Mouse (Mus musculus) embryonic facial prominence, embryonic 14.5 days (tissue): ENCODE results near the gene Zfyve28. TPM values are rescaled to one million over a fixed set of nuclear protein-coding genes. Genes with fewer than 3 reads are reported as not detected.

Source experiments
- ATAC-seq: fragments of 200-750 bp; cut with Nextera tagmentation; 2 replicates; pipeline ENCODE4 v1.8.0; 2017; ENCODE audit warnings: low read depth, moderate number of reproducible peaks, moderate TSS enrichment
- DNase-seq: peaks from one replicate; pipeline ENCODE4 v3.0.0-alpha.2; 2015; ENCODE audit warnings: low spot score
- H3K27ac ChIP-seq: fragments of 300-500 bp; sonication (generic); replicated peaks from 2 replicates; pipeline ENCODE4 v1.5.1; 2014; ENCODE audit warnings: low read depth, mild to moderate bottlenecking, low read length, moderate library complexity
- H3K27me3 ChIP-seq: fragments of 300-500 bp; sonication (generic); replicated peaks from 2 replicates; pipeline ENCODE4 v1.6.1; 2014; ENCODE audit warnings: low read length; ENCODE audit not compliant: control insufficient read depth, insufficient read depth
- H3K36me3 ChIP-seq: fragments of 300-500 bp; sonication (generic); 2 replicates; pipeline ENCODE4 v1.6.1; 2014; ENCODE audit warnings: low read length, mixed read lengths; ENCODE audit not compliant: control insufficient read depth, insufficient read depth
- H3K4me1 ChIP-seq: fragments of 300-500 bp; sonication (generic); 2 replicates; pipeline ENCODE4 v1.6.1; 2014; ENCODE audit warnings: antibody characterized with exemption, low read length; ENCODE audit not compliant: control insufficient read depth, insufficient read depth
- H3K4me2 ChIP-seq: fragments of 300-500 bp; sonication (generic); 2 replicates; pipeline ENCODE4 v1.6.1; 2014; ENCODE audit warnings: low read depth, mild to moderate bottlenecking, low read length, moderate library complexity, mixed read lengths
- H3K4me3 ChIP-seq: fragments of 300-500 bp; sonication (generic); 2 replicates; pipeline ENCODE4 v1.5.1; 2014; ENCODE audit warnings: low read depth, mild to moderate bottlenecking, low read length
- H3K9ac ChIP-seq: fragments of 300-500 bp; sonication (generic); 2 replicates; pipeline ENCODE4 v1.6.1; 2014; ENCODE audit warnings: low read depth, mild to moderate bottlenecking, low read length, moderate library complexity, mixed read lengths
- H3K9me3 ChIP-seq: fragments of 300-500 bp; sonication (generic); 2 replicates; pipeline ENCODE4 v1.6.1; 2016; ENCODE audit warnings: low read length; ENCODE audit not compliant: control insufficient read depth
- WGBS: fragments of 180-500 bp; shearing (Covaris S2); extraction: QIAGEN DNeasy Blood & Tissue Kit; methylation state at CpG from one replicate; pipeline ENCODE4 v1.1.7; 2014; 5-methylcytosine and 5-hydroxymethylcytosine counted together
- polyA plus RNA-seq: library from polyadenylated mRNA; unstranded; fragments of >200 nt; fragmentation: Nextera tagmentation; extraction: Ambion mirVana; gene quantifications from 2 replicates; pipeline ENCODE4 v1.2.1, GENCODE M21; 2014

The Zfyve28 gene
- polyA plus RNA-seq, 1 experiment from 2014 or later = 1.7 TPM

GRCm38 (mm10) chr5:34280976-34281375, 7.3 kb downstream of the Zfyve28 start:
- ATAC-seq = no peak
- Histone ChIP-seq H3K9me3 (no peaks in the 10 kb centered on the region), H3K27ac (no peak overlapping the region), H3K4me2 (no peak overlapping the region), H3K27me3 (peaks cover 15% of the 10 kb centered on the region), H3K9ac (no peak overlapping the region), H3K4me3 (no peak overlapping the region), H3K4me1 (no peaks in the 10 kb centered on the region), H3K36me3 (no peaks in the 10 kb centered on the region)
- no peak for DNase-seq
- 59% methylated on average over 7 of the region's 7 CpGs for WGBS

- no peak overlapping the region for H3K9ac ChIP-seq
- no peak for ATAC-seq
- H3K4me3 ChIP-seq = no peak overlapping the region
- H3K27ac ChIP-seq = no peak overlapping the region
- H3K9me3 ChIP-seq = no peaks in the 10 kb centered on the region
- peaks cover under 1% of the 10 kb centered on the region; the same call in 1 of the 2 replicates for H3K27me3 ChIP-seq
- DNase-seq = no peak
- no peaks in the 10 kb centered on the region for H3K4me1 ChIP-seq
- H3K4me2 ChIP-seq = no peak overlapping the region
- no peaks in the 10 kb centered on the region for H3K36me3 ChIP-seq
- 88% methylated on average over 9 of the region's 9 CpGs for WGBS
These were observed 9.0 kb downstream of the Zfyve28 start for GRCm38 (mm10) chr5:34279214-34279613.

GRCm38 (mm10) chr5:34278058-34278457, 10.2 kb downstream of the Zfyve28 start:
- no peaks in the 10 kb centered on the region for H3K9me3 ChIP-seq
- no peak overlapping the region for H3K27ac ChIP-seq
- no peaks in the 10 kb centered on the region for H3K27me3 ChIP-seq
- DNase-seq (no peak), ATAC-seq (no peak)
- H3K4me1 ChIP-seq = no peaks in the 10 kb centered on the region; the same call in 1 of the 2 replicates
- H3K4me2 ChIP-seq = no peak overlapping the region
- no peak overlapping the region for H3K9ac ChIP-seq
- H3K4me3 ChIP-seq = no peak overlapping the region
- 64% methylated on average over 4 of the region's 4 CpGs for WGBS
- no peaks in the 10 kb centered on the region for H3K36me3 ChIP-seq

GRCm38 (mm10) chr5:34276746-34277145, 11.5 kb downstream of the Zfyve28 start:
- Histone ChIP-seq H3K4me2 (no peak overlapping the region), H3K9ac (no peak overlapping the region), H3K27ac (no peak overlapping the region), H3K27me3 (no peaks in the 10 kb centered on the region), H3K9me3 (no peaks in the 10 kb centered on the region), H3K36me3 (no peaks in the 10 kb centered on the region), H3K4me3 (no peak overlapping the region), H3K4me1 (no peaks in the 10 kb centered on the region; the same call in 1 of the 2 replicates)
- WGBS = 65% methylated on average over 6 of the region's 6 CpGs
- no peak for DNase-seq
- ATAC-seq = no peak

GRCm38 (mm10) chr5:34276191-34276590, 12.1 kb downstream of the Zfyve28 start:
- no peak for ATAC-seq
- no peaks in the 10 kb centered on the region; the same call in 1 of the 2 replicates for H3K4me1 ChIP-seq
- 73% methylated on average over 7 of the region's 7 CpGs for WGBS
- no peak for DNase-seq
- no peaks in the 10 kb centered on the region for H3K9me3 ChIP-seq
- no peaks in the 10 kb centered on the region for H3K27me3 ChIP-seq
- no peak overlapping the region for H3K27ac ChIP-seq
- no peak overlapping the region for H3K4me3 ChIP-seq
- no peaks in the 10 kb centered on the region for H3K36me3 ChIP-seq
- H3K9ac ChIP-seq = no peak overlapping the region
- no peak overlapping the region for H3K4me2 ChIP-seq

- Histone ChIP-seq H3K27ac (no peak overlapping the region), H3K4me3 (no peak overlapping the region), H3K9ac (no peak overlapping the region), H3K4me2 (no peak overlapping the region), H3K27me3 (no peaks in the 10 kb centered on the region), H3K36me3 (no peaks in the 10 kb centered on the region), H3K9me3 (no peaks in the 10 kb centered on the region), H3K4me1 (no peaks in the 10 kb centered on the region; the same call in 1 of the 2 replicates)
- ATAC-seq (no peak), DNase-seq (no peak)
- WGBS = 85% methylated on average over 10 of the region's 10 CpGs
These were observed 13.5 kb downstream of the Zfyve28 start for GRCm38 (mm10) chr5:34274676-34275293.

- DNase-seq (no peak), ATAC-seq (no peak)
- Histone ChIP-seq H3K4me1 (no peaks in the 10 kb centered on the region; the same call in 1 of the 2 replicates), H3K9ac (no peak overlapping the region), H3K27ac (no peak overlapping the region), H3K9me3 (no peaks in the 10 kb centered on the region), H3K36me3 (no peaks in the 10 kb centered on the region), H3K27me3 (no peaks in the 10 kb centered on the region), H3K4me2 (no peak overlapping the region), H3K4me3 (no peak overlapping the region)
- whole genome bisulfite sequencing = 85% methylated on average over 3 of the region's 3 CpGs
These were observed 14.0 kb downstream of the Zfyve28 start for GRCm38 (mm10) chr5:34274268-34274667.

- no peak overlapping the region for H3K4me2 ChIP-seq
- no peaks in the 10 kb centered on the region for H3K36me3 ChIP-seq
- DNase-seq = no peak
- H3K27me3 ChIP-seq = no peaks in the 10 kb centered on the region
- H3K9ac ChIP-seq = no peak overlapping the region
- H3K4me1 ChIP-seq = no peaks in the 10 kb centered on the region; the same call in 1 of the 2 replicates
- H3K27ac ChIP-seq = no peak overlapping the region
- 37% methylated on average over 5 of the region's 5 CpGs for WGBS
- ATAC-seq = no peak
- no peaks in the 10 kb centered on the region for H3K9me3 ChIP-seq
- no peak overlapping the region for H3K4me3 ChIP-seq
These were observed 15.0 kb downstream of the Zfyve28 start for GRCm38 (mm10) chr5:34273251-34273681.

- WGBS = 28% methylated on average over 3 of the region's 4 CpGs
- no peak overlapping the region for H3K27ac ChIP-seq
- ATAC-seq (no peak), DNase-seq (no peak)
- no peak overlapping the region for H3K9ac ChIP-seq
- no peak overlapping the region for H3K4me3 ChIP-seq
- H3K4me1 ChIP-seq = no peaks in the 10 kb centered on the region; the same call in 1 of the 2 replicates
- no peaks in the 10 kb centered on the region for H3K36me3 ChIP-seq
- H3K27me3 ChIP-seq = no peaks in the 10 kb centered on the region
- no peaks in the 10 kb centered on the region for H3K9me3 ChIP-seq
- no peak overlapping the region for H3K4me2 ChIP-seq
These were observed 16.5 kb downstream of the Zfyve28 start for GRCm38 (mm10) chr5:34271743-34272142.
